Mouse (Mus musculus): ENCODE results near the gene Aacs.
"Not testable (repeated sequence)": the region's sequence is repeated elsewhere in the genome, so short reads cannot be mapped to it uniquely, and the experiment has no call there.

The Aacs gene

DNA sequence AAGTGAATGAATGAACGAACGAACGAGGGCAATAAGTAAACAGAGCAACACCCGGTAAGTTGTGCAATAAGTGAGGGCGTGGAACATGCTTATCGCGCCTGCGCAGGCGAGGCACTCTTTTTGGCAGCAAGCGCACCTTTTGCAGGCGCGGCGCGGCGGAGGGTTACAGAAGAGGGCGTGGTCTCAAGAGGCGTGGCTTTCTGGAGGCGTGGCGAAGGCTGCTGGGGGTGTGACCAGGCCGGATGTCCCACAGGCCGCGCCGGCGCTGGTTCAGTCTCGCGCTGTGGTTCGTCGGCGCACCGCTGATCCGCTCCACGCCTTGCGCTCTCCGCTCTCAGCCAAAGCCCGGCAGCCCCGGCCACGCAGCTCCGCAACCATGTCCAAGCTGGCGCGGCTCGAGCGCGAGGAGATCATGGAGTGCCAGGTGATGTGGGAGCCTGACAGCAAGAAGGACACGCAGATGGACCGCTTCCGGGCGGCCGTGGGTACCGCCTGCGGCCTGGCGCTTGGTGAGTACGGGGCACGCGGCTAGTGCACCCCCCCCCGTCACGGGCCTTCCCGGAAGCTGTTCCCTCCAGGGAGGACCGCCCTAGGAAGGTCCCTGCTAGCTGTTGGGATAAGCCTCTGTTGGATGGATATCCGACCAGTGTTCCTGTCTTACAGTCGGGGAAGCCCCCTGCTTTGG, at the start of gene Aacs:
Gene Aacs, plus strand, starts transcription at position 214 of the 685 bp plus-strand sequence.
- peak; percentile 99 for DNase-seq

DNA sequence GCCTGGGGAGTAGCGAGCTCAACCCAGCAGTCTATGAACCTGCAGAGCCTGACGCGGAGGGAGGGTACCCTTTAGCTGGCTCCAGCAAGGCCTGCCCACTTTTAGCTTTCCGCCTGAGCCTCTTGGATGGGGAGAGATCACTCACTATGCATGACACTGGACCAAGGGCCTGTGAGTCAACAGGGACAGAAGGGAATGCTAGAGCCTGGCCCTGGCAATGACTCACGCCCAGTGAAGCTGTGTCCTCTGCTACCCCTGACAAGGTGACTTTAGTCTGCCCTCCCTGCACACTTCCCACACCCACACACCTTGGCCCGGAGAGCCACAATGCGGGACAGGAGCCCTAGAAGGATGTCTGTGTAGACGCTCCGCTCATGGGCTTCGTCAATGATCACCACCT, 49.3 kb upstream of the Aacs start:
- no peak for DNase-seq

DNA sequence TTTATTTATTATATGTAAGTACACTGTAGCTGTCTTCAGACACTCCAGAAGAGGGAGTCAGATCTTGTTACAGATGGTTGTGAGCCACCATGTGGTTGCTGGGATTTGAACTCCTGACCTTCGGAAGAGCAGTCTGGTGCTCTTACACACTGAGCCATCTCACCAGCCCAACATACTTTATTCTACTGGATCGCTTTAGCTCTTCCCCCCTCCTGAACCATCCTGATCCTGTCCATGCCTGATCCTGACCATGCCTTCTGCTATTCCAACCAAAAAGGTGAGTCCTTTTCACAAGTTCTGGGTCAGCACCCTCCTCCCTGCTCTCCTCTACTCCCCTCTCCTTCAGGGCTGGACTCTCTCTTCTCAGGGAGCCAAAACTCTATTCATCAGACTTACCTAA, 43.3 kb upstream of the Aacs start:
- not testable (repeated sequence) for DNase-seq

DNA sequence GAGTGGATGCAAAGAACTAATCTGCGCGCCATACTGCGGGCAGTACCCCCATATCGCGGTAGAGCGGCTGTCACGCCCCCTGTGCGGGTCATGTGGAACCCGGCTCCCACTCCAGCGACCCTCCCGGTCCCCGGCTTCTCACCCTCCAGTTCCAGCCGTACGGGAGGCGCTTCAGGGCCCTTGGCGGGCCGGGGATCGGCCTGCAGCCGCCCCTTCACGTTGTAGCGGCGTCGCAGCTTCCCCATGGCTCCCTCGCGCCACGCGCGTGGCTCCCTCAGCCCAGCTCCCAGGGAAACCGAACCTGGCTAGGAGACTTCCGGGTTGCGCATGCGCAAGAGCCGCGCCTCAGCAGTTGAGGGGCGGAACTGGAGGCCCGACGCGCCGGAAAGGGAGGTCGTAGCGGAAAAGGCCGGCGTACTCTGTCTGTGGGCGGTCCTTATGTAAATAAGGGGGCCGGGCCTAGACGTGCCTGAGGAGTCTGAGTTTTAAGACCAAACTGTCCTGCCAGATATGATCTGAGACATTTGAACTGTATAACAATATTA, 41.7 kb upstream of the Aacs start, which contains the start of gene Dhx37:
Gene Dhx37, minus strand, starts transcription at position 329 of the 545 bp plus-strand sequence.
- peak; percentile 95 for DNase-seq

DNA sequence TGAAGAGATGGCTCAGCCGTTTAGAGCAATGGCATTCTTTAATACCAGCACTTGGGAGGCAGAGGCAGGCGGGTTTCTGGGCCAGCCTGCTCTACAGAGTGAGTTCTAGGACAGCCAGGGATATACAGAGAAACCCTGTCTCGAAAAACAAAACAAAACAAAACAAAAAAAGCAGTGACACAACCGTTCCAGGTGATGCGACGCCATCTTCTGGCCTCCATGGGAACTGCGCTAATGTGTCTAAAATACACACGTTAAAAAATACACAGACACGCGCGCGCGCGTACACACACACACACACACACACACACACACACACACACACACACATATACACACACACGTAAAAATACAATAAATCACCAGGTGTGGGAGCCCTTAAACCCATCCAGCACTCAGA, 41.3 kb upstream of the Aacs start:
- not testable (repeated sequence) for DNase-seq

DNA sequence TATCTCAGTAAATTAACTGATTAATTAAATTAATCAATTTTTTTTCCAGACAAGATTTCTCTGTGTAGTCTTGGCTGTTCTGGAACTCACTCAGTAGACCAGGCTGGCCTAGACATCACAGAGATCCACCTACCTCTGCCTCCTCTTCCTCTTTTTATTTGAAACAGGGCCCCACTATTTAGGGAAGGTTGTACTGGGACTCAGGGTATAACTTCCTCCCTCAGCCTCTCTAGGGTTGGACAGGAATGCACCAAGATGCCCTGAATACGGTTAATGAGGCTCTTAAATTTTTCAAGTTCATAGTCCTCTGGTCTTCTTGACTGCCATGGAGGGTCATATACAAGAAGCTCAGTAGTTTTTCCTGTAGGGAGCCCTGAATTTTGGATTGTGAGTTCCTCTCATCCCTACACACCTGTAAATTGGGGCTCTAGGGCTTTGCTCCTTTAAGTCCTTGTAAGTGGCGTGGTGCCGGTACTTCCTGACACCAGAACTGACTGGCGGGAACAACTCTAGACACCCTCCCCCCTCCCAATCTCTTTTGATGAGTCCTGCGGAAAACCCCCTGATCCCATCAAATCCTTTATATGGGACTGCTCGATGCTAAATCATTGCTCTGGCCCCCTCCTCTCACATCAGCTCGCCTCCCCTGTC, 34.9 kb upstream of the Aacs start:
- peak; percentile 23 for DNase-seq

DNA sequence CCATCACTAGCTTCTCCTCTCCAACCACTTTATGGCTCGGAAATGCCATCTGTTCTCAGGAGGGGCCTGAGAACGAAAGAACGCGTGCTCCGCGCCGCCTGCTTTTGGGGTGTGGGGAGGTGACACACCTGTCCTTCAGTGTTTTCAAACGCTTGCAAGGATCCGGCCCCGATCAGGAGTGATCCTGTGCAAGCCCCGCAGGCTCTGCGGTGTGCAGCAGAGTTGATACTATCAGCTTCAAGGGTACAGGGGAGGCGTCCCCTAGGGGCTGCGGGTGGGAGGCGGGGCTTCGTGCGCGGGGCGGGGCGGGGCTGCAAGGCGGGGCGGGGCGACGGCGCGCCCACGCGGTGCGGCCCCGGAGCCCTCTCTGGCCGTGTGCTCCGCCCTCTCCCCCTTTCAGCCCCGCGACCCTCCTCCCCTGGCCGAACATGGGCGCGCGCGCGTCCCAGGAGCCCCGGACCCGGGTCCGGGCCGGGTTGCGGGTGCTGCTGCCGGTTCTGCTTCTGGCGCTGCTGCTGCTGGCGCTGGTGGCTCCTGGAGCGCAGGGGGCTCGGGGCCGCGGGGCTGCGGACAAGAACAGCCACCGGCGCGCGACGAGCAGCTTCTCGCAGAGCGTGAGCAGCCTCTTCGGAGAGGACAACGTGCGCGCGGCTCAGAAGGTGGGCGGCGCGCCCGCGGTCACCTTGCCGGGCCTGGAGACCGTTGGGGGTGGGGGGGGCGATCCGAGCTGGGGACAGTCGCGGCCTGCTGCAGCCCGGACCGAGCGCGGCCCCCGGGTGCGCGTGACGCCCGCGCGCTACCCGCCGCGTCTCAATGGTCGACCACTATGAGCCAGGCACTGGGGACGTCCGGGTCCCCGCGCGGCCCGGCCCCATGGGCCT, 34.1 kb upstream of the Aacs start, which contains the start of gene Bri3bp:
Gene Bri3bp, plus strand, starts transcription at position 335 of the 881 bp plus-strand sequence.
- DNase-seq = peak; percentile 40

DNA sequence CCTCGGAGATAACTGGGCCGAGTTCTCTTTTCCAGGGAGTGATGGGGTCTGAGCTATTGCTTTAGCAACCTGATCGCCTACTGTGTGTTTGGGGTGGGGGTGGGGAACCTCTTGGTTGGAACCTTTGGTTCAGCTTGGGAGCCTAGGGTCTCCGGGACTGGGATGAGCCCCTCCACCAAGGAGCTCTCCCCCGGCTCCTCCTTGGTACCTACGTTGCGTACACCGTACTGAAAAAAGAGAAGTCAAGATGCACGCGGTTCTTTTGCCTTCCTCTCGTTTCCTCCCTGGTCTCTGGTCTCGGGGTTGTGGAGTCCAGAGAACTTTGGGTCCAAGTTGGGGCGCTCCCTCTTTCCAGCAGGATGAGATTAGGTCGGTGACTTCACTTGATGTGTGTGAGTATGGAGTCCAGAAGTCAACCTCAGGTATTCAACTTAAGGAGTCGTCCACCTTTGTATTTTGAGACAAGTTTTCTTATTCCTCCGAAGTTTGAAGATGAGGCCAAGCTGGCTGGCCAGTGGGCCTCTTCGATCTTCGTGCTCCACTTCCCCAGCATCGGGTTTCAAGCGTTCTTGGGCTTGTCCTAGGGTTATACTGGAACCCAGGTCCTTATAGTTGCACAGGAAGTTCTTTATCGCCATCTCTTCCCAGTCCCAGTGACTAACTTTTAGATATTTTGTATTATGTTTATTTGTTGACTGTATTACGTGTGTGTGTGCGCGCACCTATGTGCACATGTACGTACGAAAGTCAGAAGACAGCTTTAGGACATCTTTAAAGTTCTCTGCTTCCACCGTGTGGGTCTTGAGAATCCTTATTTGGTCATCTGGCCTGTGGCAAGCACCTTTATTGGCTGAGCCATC, 33.2 kb upstream of the Aacs start:
- peak; percentile 33 for DNase-seq

DNA sequence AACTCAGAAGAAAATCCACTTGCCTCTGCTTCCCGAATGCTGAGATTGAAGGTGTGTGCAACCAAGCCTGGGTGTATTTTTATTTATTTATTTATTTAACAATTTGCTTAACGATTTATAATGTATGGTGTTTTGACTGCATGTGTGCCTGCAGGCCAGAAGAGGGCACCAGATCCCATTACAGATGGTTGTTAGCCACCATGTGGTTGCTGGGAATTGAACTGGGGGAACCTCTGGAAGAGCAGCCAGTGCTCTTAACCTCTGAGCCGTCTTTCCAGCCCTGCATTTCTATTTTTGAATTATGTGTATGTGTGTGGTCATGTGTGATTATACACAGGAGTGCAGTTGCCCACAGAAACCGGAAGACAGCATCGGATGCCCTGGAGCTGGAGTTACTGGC, 32.3 kb upstream of the Aacs start:
- no peak for DNase-seq

DNA sequence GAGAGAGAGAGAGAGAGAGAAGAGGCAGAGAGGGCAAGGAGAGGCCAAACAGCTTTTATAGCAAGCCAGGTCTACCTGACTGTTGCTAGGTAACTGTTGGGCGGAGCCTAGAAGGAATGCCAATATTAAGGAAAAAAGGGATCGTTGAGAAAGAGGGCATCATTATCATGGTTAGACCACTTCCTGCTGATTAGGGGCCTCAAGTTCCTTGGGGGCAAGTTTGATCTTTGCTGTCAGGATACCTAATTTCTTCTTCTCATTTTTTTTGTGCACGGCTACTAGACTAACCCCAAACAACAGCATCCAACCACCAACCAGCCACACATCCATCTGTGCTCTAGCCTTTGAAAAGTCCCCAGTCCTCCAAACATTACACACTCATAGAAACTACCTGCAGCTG, 31.7 kb upstream of the Aacs start:
- DNase-seq = no peak

DNA sequence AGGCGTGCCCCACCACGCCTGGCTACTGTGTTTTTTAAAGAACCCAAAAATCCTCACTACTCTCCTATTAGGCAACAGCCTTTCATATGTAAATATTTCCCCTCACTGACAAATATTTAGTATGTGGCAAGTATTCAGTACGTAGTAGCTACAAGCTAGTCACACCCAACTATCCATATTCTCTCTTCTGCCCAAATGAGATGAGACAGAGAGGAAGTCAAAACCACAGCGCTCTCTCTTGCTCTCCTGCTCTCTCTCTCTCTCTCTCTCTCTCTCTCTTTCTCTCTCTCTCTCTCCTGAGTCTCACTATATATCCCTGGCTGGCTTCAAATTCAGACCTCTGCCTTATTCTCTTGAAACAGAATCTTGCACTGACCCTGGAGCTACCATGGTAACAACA, 31.1 kb upstream of the Aacs start:
- DNase-seq = no peak

DNA sequence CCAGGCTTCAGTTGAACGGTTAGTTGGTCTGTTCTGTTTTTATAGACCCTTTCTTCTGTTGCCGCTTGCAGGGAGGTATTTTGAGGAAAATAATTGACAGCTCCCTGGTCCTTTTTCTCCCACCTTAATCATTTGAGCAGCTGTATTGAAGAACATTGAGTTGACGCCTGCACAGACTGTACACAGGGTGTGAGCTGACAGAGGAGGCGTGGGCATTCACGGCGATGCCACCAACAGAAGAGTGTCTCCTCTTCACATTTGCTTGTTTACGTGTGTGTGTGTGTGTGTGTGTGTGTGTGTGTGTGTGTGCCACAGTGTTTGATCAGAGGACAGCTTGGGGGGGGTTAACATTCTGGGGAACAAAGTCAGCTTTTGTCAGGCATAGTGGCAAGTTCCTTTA, 29.3 kb upstream of the Aacs start:
- DNase-seq = no peak

DNA sequence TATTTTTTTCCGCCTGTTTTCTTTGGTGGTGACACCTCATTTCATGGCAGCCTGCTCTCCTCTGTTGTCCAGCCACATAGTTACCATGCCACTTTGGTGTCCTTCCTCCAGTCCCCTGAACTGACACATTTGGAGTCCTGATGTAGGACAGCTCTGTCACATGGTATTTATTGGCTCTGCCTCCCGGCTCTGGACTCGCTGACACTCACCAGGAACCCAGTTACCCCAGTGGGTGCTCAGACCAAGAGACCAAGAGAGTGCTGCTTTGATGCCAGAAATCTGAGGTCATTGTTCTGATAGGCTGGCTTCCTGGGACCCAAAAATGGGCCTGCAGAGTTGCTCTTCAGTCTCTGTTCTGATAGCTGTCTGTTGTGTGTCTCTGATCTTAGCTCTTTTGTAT, 27.6 kb upstream of the Aacs start:
- DNase-seq = no peak

DNA sequence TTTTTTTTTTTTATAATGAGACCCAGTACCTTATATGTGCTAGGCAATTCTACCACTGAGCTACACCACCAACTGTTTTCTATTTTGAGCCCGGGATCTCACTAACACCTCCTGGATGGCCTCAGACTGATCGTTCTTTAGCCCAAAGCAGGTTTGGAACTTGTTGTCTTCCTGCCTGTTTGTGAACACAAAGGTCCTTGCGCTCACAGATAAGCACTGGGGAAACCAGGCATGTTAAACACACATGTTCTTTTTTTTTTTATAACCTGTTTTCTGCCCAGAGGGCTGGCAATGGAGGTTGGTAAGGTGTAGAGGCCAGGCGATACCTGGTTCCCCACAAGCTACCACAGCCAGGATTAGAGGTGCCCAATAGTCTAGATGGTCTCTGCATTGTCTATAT, 27.0 kb upstream of the Aacs start:
- DNase-seq = no peak

DNA sequence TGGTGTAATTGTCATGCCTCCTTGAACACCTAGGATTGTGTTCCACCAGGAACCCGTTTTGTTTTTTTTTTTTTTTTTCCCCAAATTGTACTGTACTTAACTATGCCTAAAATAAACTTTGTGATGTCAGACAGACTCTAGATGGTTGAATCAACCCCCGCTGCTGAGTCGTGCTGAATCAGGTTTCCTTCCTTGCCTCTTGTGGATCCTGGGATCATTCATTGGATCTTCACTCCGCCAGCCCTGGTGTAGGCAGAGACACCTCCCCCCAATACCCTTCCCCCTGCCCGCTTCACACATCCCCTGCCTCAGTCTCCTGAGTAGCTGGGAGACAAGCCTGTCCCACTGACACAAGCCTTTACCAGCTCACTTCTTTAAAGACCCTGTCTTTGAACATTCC, 26.3 kb upstream of the Aacs start:
- DNase-seq = no peak

DNA sequence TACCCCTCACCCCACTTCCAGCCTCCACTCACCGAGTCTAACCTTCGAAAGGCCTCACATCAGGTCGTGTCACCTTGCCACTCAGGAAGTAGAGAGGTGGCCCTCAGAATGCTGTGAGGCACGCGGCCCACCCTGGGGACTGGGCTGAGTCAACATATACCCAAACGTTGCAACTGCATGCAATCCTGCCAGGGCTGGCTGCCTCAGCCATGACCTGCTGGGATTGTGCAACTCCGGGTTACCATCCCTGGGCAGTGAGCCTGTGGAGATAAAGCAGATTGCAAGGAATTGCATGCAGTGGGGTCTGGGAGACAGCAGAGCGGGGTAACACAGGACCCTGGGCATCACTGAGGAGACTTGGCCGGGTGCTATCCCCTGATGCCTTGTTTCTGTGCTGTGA, 23.0 kb upstream of the Aacs start:
- DNase-seq = no peak

DNA sequence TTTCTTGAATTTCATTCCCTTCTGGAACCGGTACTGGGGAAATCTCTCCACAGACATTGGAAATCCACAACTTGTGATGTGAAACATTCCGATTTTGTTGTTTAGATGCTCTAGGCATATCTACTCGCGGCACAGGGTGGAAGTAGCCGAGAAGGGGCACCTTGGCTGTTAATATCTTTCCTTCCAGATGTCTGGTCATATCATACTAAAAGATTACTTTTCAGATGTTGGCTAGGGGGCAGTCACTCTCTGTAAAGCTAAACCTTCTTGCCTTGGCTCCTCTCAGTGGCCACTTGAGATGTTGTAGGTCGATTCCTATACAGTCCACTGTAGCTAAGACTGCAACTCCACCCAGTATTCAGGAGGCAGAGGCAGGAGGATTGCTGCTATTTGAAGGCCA, 19.5 kb upstream of the Aacs start:
- no peak for DNase-seq

DNA sequence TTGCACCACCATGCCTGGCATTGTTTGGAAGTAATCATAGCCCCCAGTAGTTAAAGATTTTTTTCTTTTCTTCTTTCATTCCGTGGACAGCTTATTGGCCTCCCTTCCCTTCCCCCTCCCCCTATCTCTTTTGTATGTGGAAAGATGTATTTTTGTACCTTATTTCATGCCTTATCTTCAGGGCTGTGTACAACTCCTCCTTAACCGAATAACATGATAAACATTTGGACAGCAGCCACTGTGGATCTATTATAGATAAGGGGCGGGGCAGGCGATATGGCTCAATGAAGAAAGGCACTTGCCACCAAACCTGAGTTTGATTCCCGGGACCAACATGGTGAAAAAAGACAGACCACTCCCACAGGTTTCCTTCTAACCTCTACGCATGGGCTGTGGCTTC, 18.1 kb upstream of the Aacs start:
- no peak for DNase-seq

DNA sequence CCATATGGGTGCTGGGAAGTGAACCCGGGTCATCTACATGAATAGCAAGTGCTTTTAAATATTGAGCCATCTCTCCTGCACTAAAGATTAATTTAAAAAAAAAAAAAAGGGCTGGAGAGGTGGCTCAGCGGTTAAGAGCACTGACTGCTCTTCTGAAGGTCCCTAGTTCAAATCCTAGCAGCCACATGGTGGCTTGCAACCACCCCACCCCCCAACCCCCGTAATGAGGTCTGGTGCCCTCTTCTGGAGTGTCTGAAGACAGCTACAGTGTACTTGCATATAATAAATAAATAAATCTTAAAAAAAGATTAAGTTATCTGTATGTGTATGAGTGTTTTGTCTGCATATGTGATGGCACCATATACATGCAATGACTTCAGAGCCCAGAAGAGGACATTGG, 15.0 kb upstream of the Aacs start:
- DNase-seq = no peak

DNA sequence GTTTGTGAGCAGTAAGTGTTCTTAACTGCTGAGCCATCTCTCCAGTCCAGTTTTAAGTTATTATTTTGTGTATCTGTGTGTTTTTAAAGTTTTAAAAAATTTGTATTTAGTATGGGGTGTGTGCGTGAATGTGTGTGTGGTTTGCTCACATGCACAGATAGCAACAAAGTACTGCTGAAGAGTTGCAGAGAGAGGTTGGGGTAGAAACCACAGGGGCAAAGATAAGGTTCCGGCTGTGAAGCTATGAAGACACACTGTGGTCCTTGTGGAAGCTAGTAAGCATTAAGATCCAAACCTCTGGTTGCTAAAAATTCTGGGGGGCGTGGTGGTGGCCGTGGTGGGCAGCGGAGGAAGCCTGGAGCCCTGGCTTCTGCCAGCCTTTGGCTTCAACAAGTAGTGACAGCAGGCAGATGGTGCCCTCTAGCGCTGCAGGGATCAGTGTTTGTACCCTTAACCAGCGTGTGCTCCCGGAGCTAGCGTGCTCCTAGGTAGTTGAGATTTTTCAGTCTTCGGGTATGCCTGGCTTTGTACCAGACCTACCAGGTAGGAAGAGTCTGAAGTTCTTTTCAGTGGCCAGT, 13.7 kb upstream of the Aacs start:
- DNase-seq = peak; percentile 77

DNA sequence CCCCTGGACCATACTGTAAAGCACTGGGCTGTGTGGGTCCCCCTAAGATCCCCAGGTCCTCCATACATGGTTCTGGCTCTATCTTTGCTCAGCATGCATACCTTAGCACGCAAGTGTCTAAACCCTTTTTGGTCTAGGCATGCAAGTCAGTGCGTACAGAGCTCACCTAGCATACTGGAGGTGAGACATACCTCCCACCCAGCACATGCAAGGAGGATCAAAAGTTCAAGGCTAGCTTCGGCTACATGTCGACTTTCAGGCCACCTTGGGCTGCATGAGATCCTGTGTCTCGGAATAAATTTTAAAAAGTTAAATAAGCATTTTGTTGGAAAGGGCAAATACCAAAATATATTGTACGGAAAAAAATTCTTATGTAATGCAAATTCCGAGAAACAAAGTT, 10.4 kb upstream of the Aacs start:
- DNase-seq = no peak

DNA sequence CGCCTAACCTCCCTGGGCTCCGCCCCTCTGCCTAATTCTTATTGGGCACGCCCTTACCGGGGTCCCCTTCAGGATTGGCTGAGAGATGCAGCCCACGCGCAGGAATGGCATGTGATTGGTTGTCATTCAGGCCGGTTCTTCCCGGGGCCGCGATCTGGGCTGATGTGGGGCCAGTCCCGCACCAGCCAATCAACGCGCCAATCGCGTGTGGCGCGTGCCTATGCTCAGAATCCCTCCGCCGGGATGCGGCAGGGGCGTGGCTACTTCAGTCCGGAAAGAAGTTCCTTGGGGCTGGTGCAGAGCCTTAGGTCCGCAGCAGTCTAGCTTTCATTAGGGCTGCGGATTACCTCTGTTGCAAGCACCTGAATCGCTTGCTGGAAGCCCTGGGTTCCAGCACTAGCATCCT, 9.9 kb upstream of the Aacs start:
- DNase-seq = peak; percentile 99
